Mouse (Mus musculus) spleen, postnatal 0 days (tissue): Measurements from ENCODE around the gene Gemin8. TPM values are rescaled to one million over a fixed set of nuclear protein-coding genes. Genes with fewer than 3 reads are reported as not detected.

Experiments used
- polyA plus RNA-seq: library from polyadenylated mRNA; unstranded; fragments of >200 nt; fragmentation: Nextera tagmentation; extraction: Ambion mirVana; gene quantifications from 2 replicates; pipeline ENCODE4 v1.2.1, GENCODE M21; 2015

Gene Gemin8
- polyA plus RNA-seq: 8.8 and 10.7 TPM in 2 replicates

GRCm38 (mm10) chrX:166169892-166170799 lies at the start of gene Gemin8:
Gene Gemin8, plus strand, starts transcription at chrX:166170454.

GRCm38 (mm10) chrX:166238831-166239460 lies 68.7 kb downstream of the Gemin8 start, which contains the start of gene Gpm6b:
Gene Gpm6b, plus strand, starts transcription at chrX:166238911.

Other genes starting within 250 kb of the Gemin8 start
- 4.2 and 6.9 TPM in 2 replicates for gene Gpm6b, start 68.5 kb downstream of the Gemin8 start, polyA plus RNA-seq